Mouse (Mus musculus) limb, embryonic 10.5 days (tissue): ENCODE results near the gene Ccdc40. TPM values are rescaled to one million over a fixed set of nuclear protein-coding genes. Genes with fewer than 3 reads are reported as not detected.
"Not testable (repeated sequence)": the region's sequence is repeated elsewhere in the genome, so short reads cannot be mapped to it uniquely, and the experiment has no call there.

Experiments
- DNase-seq: peaks from one replicate; pipeline ENCODE4 v3.0.0-alpha.2; 2017; ENCODE audit warnings: low spot score
- H3K27ac ChIP-seq: fragments of 300-500 bp; sonication (generic); 2 replicates; pipeline ENCODE4 v1.5.1; 2016; ENCODE audit warnings: mild to moderate bottlenecking
- H3K27me3 ChIP-seq: fragments of 300-500 bp; sonication (generic); 2 replicates; pipeline ENCODE4 v1.6.1; 2016; ENCODE audit warnings: low read depth, mild to moderate bottlenecking; ENCODE audit not compliant: poor library complexity, severe bottlenecking
- H3K36me3 ChIP-seq: fragments of 300-500 bp; sonication (generic); 2 replicates; pipeline ENCODE4 v1.6.1; 2016; ENCODE audit warnings: mild to moderate bottlenecking, moderate library complexity
- H3K4me1 ChIP-seq: fragments of 300-500 bp; sonication (generic); 2 replicates; pipeline ENCODE4 v1.6.1; 2016
- H3K4me3 ChIP-seq: fragments of 300-500 bp; sonication (generic); 2 replicates; pipeline ENCODE4 v1.5.1; 2016; ENCODE audit warnings: mild to moderate bottlenecking, moderate library complexity
- H3K9me3 ChIP-seq: fragments of 300-500 bp; sonication (generic); replicated peaks from 2 replicates; pipeline ENCODE4 v1.6.1; 2016; ENCODE audit warnings: mild to moderate bottlenecking
- WGBS: fragments of 180-500 bp; shearing (Covaris S2); methylation state at CpG from one replicate; pipeline ENCODE4 v1.1.7; 2016; 5-methylcytosine and 5-hydroxymethylcytosine counted together
- polyA plus RNA-seq: library from polyadenylated mRNA; unstranded; fragments of >200 nt; fragmentation: Nextera tagmentation; extraction: Ambion mirVana; gene quantifications from 2 replicates; pipeline ENCODE4 v1.2.1, GENCODE M21; 2016

Ccdc40 gene
- polyA plus RNA-seq, 1 experiment from 2014 or later: 12.8 TPM

GRCm38 (mm10) chr11:119228846-119229626 is 664 bp downstream of the Ccdc40 start:
- Histone ChIP-seq H3K9me3 (no peaks in the 10 kb centered on the region), H3K4me1 (peaks cover 50% of the 10 kb centered on the region), H3K4me3 (peak overlapping the region; percentile 90), H3K27me3 (no peaks in the 10 kb centered on the region), H3K36me3 (no peaks in the 10 kb centered on the region), H3K27ac (peak overlapping the region; percentile 94)
- 2% methylated on average over 34 of the region's 34 CpGs for WGBS
- DNase-seq: peak; percentile 92

- DNase-seq: no peak
- no peak overlapping the region for H3K4me3 ChIP-seq
- WGBS: 94% methylated on average over 10 of the region's 10 CpGs
- H3K36me3 ChIP-seq: peaks cover 23% of the 10 kb centered on the region
- no peaks in the 10 kb centered on the region for H3K9me3 ChIP-seq
- no peaks in the 10 kb centered on the region for H3K27me3 ChIP-seq
- H3K4me1 ChIP-seq: peaks cover 35% of the 10 kb centered on the region
- H3K27ac ChIP-seq: no peak overlapping the region
Observed at GRCm38 (mm10) chr11:119234770-119235169, 6.4 kb downstream of the Ccdc40 start.

GRCm38 (mm10) chr11:119235596-119235995 is 7.2 kb downstream of the Ccdc40 start:
- Histone ChIP-seq H3K9me3 (no peaks in the 10 kb centered on the region), H3K27ac (peak overlapping the region; percentile 63; the same call in 1 of the 2 replicates), H3K36me3 (peaks cover 31% of the 10 kb centered on the region), H3K4me3 (no peak overlapping the region), H3K27me3 (no peaks in the 10 kb centered on the region), H3K4me1 (peaks cover 28% of the 10 kb centered on the region)
- peak; percentile 62 for DNase-seq
- WGBS: 82% methylated on average over 4 of the region's 4 CpGs

- no peaks in the 10 kb centered on the region for H3K9me3 ChIP-seq
- peaks cover 34% of the 10 kb centered on the region for H3K36me3 ChIP-seq
- H3K4me3 ChIP-seq: no peak overlapping the region
- H3K4me1 ChIP-seq: peaks cover 28% of the 10 kb centered on the region
- WGBS: 42% methylated on average over 8 of the region's 8 CpGs
- H3K27me3 ChIP-seq: no peaks in the 10 kb centered on the region
- DNase-seq: no peak
- H3K27ac ChIP-seq: peak overlapping the region; percentile 63
Observed at GRCm38 (mm10) chr11:119236354-119236753, 8.0 kb downstream of the Ccdc40 start.

- no peak overlapping the region for H3K27ac ChIP-seq
- no peak for DNase-seq
- no peaks in the 10 kb centered on the region for H3K9me3 ChIP-seq
- peaks cover 34% of the 10 kb centered on the region for H3K36me3 ChIP-seq
- H3K27me3 ChIP-seq: no peaks in the 10 kb centered on the region
- H3K4me3 ChIP-seq: no peak overlapping the region
- peaks cover 28% of the 10 kb centered on the region for H3K4me1 ChIP-seq
- 61% methylated on average over 3 of the region's 3 CpGs for WGBS
Observed at GRCm38 (mm10) chr11:119237007-119237406, 8.6 kb downstream of the Ccdc40 start.

- WGBS: 30% methylated on average over 20 of the region's 20 CpGs
- H3K36me3 ChIP-seq: peaks cover 34% of the 10 kb centered on the region
- H3K4me1 ChIP-seq: peaks cover 28% of the 10 kb centered on the region
- H3K4me3 ChIP-seq: peak overlapping the region; percentile 37
- peak overlapping the region; percentile 48 for H3K27ac ChIP-seq
- H3K27me3 ChIP-seq: no peaks in the 10 kb centered on the region
- DNase-seq: peak; percentile 54
- H3K9me3 ChIP-seq: no peaks in the 10 kb centered on the region
Observed at GRCm38 (mm10) chr11:119237568-119238304, 9.4 kb downstream of the Ccdc40 start.

- Histone ChIP-seq H3K27me3 (no peaks in the 10 kb centered on the region), H3K36me3 (peaks cover 38% of the 10 kb centered on the region), H3K9me3 (no peaks in the 10 kb centered on the region), H3K27ac (peak overlapping the region; percentile 48), H3K4me3 (peak overlapping the region; percentile 37), H3K4me1 (peaks cover 28% of the 10 kb centered on the region)
- WGBS: 12% methylated on average over 11 of the region's 11 CpGs
- DNase-seq: peak; percentile 53
Observed at GRCm38 (mm10) chr11:119238305-119238721, 9.9 kb downstream of the Ccdc40 start.

- Histone ChIP-seq H3K9me3 (no peaks in the 10 kb centered on the region), H3K36me3 (peaks cover 37% of the 10 kb centered on the region), H3K4me1 (peaks cover 28% of the 10 kb centered on the region), H3K27ac (no peak overlapping the region), H3K4me3 (no peak overlapping the region), H3K27me3 (no peaks in the 10 kb centered on the region)
- no peak for DNase-seq
- 95% methylated on average over 12 of the region's 12 CpGs for whole genome bisulfite sequencing
Observed at GRCm38 (mm10) chr11:119239480-119239879, 11.1 kb downstream of the Ccdc40 start.

GRCm38 (mm10) chr11:119245543-119245942 is 17.2 kb downstream of the Ccdc40 start:
- DNase-seq, H3K9me3 ChIP-seq, H3K27me3 ChIP-seq, H3K4me3 ChIP-seq: not testable (repeated sequence)
- peaks cover 11% of the 10 kb centered on the region for H3K4me1 ChIP-seq
- WGBS: 92% methylated on average over 6 of the region's 6 CpGs
- 0 out of 2 replicates have a peak overlapping the region, but pooled peaks have one; percentile 1 for H3K27ac ChIP-seq
- H3K36me3 ChIP-seq: peaks cover 12% of the 10 kb centered on the region; the same call in 1 of the 2 replicates

- peak overlapping the region; percentile 62 for H3K27ac ChIP-seq
- DNase-seq: peak; percentile 67
- WGBS: 28% methylated on average over 6 of the region's 6 CpGs
Observed at GRCm38 (mm10) chr11:119249011-119249410, 20.6 kb downstream of the Ccdc40 start.

GRCm38 (mm10) chr11:119250998-119251397 is 22.6 kb downstream of the Ccdc40 start:
- 31% methylated on average over 17 of the region's 17 CpGs for WGBS
- peak; percentile 43 for DNase-seq

More at GRCm38 (mm10) chr11:119249011-119249410, 20.6 kb downstream of the Ccdc40 start:
- H3K4me1 ChIP-seq: peaks cover 41% of the 10 kb centered on the region
- H3K36me3 ChIP-seq: 0 out of 2 replicates have a peak, but pooled peaks cover 4% of the 10 kb centered on the region
- peaks cover 8% of the 10 kb centered on the region for H3K27me3 ChIP-seq
- no peaks in the 10 kb centered on the region for H3K9me3 ChIP-seq
- H3K4me3 ChIP-seq: no peak overlapping the region

GRCm38 (mm10) chr11:119252854-119253541 is 24.6 kb downstream of the Ccdc40 start:
- Histone ChIP-seq H3K4me1 (peaks cover 56% of the 10 kb centered on the region), H3K36me3 (no peaks in the 10 kb centered on the region), H3K27me3 (peaks cover 8% of the 10 kb centered on the region), H3K4me3 (peak overlapping the region; percentile 44), H3K27ac (peak overlapping the region; percentile 77), H3K9me3 (no peaks in the 10 kb centered on the region)
- WGBS: 8% methylated on average over 22 of the region's 22 CpGs
- peak; percentile 76 for DNase-seq

More at GRCm38 (mm10) chr11:119250998-119251397, 22.6 kb downstream of the Ccdc40 start:
- peaks cover 41% of the 10 kb centered on the region for H3K4me1 ChIP-seq
- peaks cover 8% of the 10 kb centered on the region for H3K27me3 ChIP-seq
- H3K36me3 ChIP-seq: no peaks in the 10 kb centered on the region
- no peaks in the 10 kb centered on the region for H3K9me3 ChIP-seq
- H3K27ac ChIP-seq: peak overlapping the region; percentile 37; the same call in 1 of the 2 replicates
- no peak overlapping the region for H3K4me3 ChIP-seq
